Mouse (Mus musculus): Measurements from ENCODE around the gene Afdn. TPM values are rescaled to one million over a fixed set of nuclear protein-coding genes. Genes with fewer than 3 reads are reported as not detected.
"Not testable (repeated sequence)": the region's sequence is repeated elsewhere in the genome, so short reads cannot be mapped to it uniquely, and the experiment has no call there.

The Afdn gene
- total RNA-seq, 1 experiment = 92.4 TPM

- in situ Hi-C loops (cut with MboI; ENCODE audit: low sequenced_read_pairs in 2 of 2, unreplicated experiment in 2 of 2) = no loop called here
- Histone ChIP-seq H3K4me1 (ENCODE audit: control insufficient read depth in 2 of 2, insufficient read depth in 2 of 2, low read length in 2 of 2, poor library complexity in 1 of 2) (no peaks in the 10 kb centered on the region), H3K4me3 (ENCODE audit: insufficient read depth in 1 of 2, low read depth in 1 of 2, low read length in 2 of 2, poor library complexity in 1 of 2, severe bottlenecking in 1 of 2) (no peak overlapping the region), H3K27ac (ENCODE audit: insufficient read depth, low read depth, low read length, poor library complexity, severe bottlenecking) (no peak overlapping the region), H3K9me3 (ENCODE audit: control insufficient read depth, insufficient read depth, low read depth, low read length) (peaks cover 31% of the 10 kb centered on the region), H3K36me3 (ENCODE audit: control insufficient read depth, insufficient read depth, low read length, poor library complexity, severe bottlenecking) (peaks cover 15% of the 10 kb centered on the region), H3K9ac (ENCODE audit: insufficient read depth, low read depth, low read length, poor library complexity, severe bottlenecking) (no peak overlapping the region)
- TF ChIP-seq ZC3H11A (IDR thresholded peaks at IDR 0.05; ENCODE audit: borderline replicate concordance, low read depth, low read length) (no peak), HCFC1 (IDR thresholded peaks at IDR 0.05; ENCODE audit: borderline replicate concordance, insufficient read depth, low read length) (no peak), ZNF384 (IDR thresholded peaks at IDR 0.05; ENCODE audit: low read depth, low read length) (no peak), CHD2 (IDR thresholded peaks at IDR 0.05; ENCODE audit: low read depth, low read length) (no peak), MAFK (IDR thresholded peaks at IDR 0.05; ENCODE audit: insufficient read depth, low read depth, low read length) (no peak)
- DNase-seq (ENCODE audit: low read depth, low spot score) = no peak
Observed at GRCm38 (mm10) chr17:13783469-13783868, 23.1 kb downstream of the Afdn start.

- H3K36me3 ChIP-seq (ENCODE audit: control insufficient read depth, insufficient read depth, low read length, poor library complexity, severe bottlenecking); DNase-seq (ENCODE audit: low read depth, low spot score); in situ Hi-C loops (cut with MboI; ENCODE audit: low sequenced_read_pairs in 2 of 2, unreplicated experiment in 2 of 2): not testable (repeated sequence)
Observed at GRCm38 (mm10) chr17:13790033-13790432, 29.7 kb downstream of the Afdn start.

GRCm38 (mm10) chr17:13797691-13798090, 37.4 kb downstream of the Afdn start:
- Histone ChIP-seq H3K27ac (ENCODE audit: insufficient read depth, low read depth, low read length, poor library complexity, severe bottlenecking) (no peak overlapping the region), H3K9me3 (ENCODE audit: control insufficient read depth, insufficient read depth, low read depth, low read length) (no peaks in the 10 kb centered on the region), H3K4me1 (ENCODE audit: control insufficient read depth in 2 of 2, insufficient read depth in 2 of 2, low read length in 2 of 2, poor library complexity in 1 of 2) (no peaks in the 10 kb centered on the region), H3K36me3 (ENCODE audit: control insufficient read depth, insufficient read depth, low read length, poor library complexity, severe bottlenecking) (no peaks in the 10 kb centered on the region), H3K4me3 (ENCODE audit: insufficient read depth in 1 of 2, low read depth in 1 of 2, low read length in 2 of 2, poor library complexity in 1 of 2, severe bottlenecking in 1 of 2) (no peak overlapping the region), H3K9ac (ENCODE audit: insufficient read depth, low read depth, low read length, poor library complexity, severe bottlenecking) (no peak overlapping the region)
- in situ Hi-C loops (cut with MboI; ENCODE audit: low sequenced_read_pairs in 2 of 2, unreplicated experiment in 2 of 2) = no loop called here
- no peak for TF ChIP-seq HCFC1 (IDR thresholded peaks at IDR 0.05; ENCODE audit: borderline replicate concordance, insufficient read depth, low read length)
- TF ChIP-seq ZC3H11A (IDR thresholded peaks at IDR 0.05; ENCODE audit: borderline replicate concordance, low read depth, low read length) = no peak
- no peak for TF ChIP-seq CHD2 (IDR thresholded peaks at IDR 0.05; ENCODE audit: low read depth, low read length)
- TF ChIP-seq ZNF384 (IDR thresholded peaks at IDR 0.05; ENCODE audit: low read depth, low read length) = no peak
- no peak for TF ChIP-seq MAFK (IDR thresholded peaks at IDR 0.05; ENCODE audit: insufficient read depth, low read depth, low read length)
- DNase-seq (ENCODE audit: low read depth, low spot score) = no peak

More at GRCm38 (mm10) chr17:13790033-13790432, 29.7 kb downstream of the Afdn start:
- not testable (repeated sequence) for H3K9ac ChIP-seq (ENCODE audit: insufficient read depth, low read depth, low read length, poor library complexity, severe bottlenecking); H3K27ac ChIP-seq (ENCODE audit: insufficient read depth, low read depth, low read length, poor library complexity, severe bottlenecking); H3K4me1 ChIP-seq (ENCODE audit: control insufficient read depth in 2 of 2, insufficient read depth in 2 of 2, low read length in 2 of 2, poor library complexity in 1 of 2); H3K4me3 ChIP-seq (ENCODE audit: insufficient read depth in 1 of 2, low read depth in 1 of 2, low read length in 2 of 2, poor library complexity in 1 of 2, severe bottlenecking in 1 of 2)
- H3K9me3 ChIP-seq (ENCODE audit: control insufficient read depth, insufficient read depth, low read depth, low read length) = peaks cover 17% of the 10 kb centered on the region

- Histone ChIP-seq H3K36me3 (ENCODE audit: control insufficient read depth, insufficient read depth, low read length, poor library complexity, severe bottlenecking) (peaks cover 7% of the 10 kb centered on the region), H3K9ac (ENCODE audit: insufficient read depth, low read depth, low read length, poor library complexity, severe bottlenecking) (no peak overlapping the region), H3K4me1 (ENCODE audit: control insufficient read depth in 2 of 2, insufficient read depth in 2 of 2, low read length in 2 of 2, poor library complexity in 1 of 2) (no peaks in the 10 kb centered on the region), H3K27ac (ENCODE audit: insufficient read depth, low read depth, low read length, poor library complexity, severe bottlenecking) (no peak overlapping the region), H3K4me3 (ENCODE audit: insufficient read depth in 1 of 2, low read depth in 1 of 2, low read length in 2 of 2, poor library complexity in 1 of 2, severe bottlenecking in 1 of 2) (no peak overlapping the region), H3K9me3 (ENCODE audit: control insufficient read depth, insufficient read depth, low read depth, low read length) (no peaks in the 10 kb centered on the region)
- TF ChIP-seq CHD2 (IDR thresholded peaks at IDR 0.05; ENCODE audit: low read depth, low read length) = no peak
- TF ChIP-seq ZC3H11A (IDR thresholded peaks at IDR 0.05; ENCODE audit: borderline replicate concordance, low read depth, low read length) = no peak
- no peak for TF ChIP-seq MAFK (IDR thresholded peaks at IDR 0.05; ENCODE audit: insufficient read depth, low read depth, low read length)
- TF ChIP-seq HCFC1 (IDR thresholded peaks at IDR 0.05; ENCODE audit: borderline replicate concordance, insufficient read depth, low read length) = no peak
- no peak for TF ChIP-seq ZNF384 (IDR thresholded peaks at IDR 0.05; ENCODE audit: low read depth, low read length)
- no peak for DNase-seq (ENCODE audit: low read depth, low spot score)
- in situ Hi-C loops (cut with MboI; ENCODE audit: low sequenced_read_pairs in 2 of 2, unreplicated experiment in 2 of 2) = no loop called here
Observed at GRCm38 (mm10) chr17:13802836-13803408, 42.6 kb downstream of the Afdn start.

GRCm38 (mm10) chr17:13806016-13806415, 45.7 kb downstream of the Afdn start:
- no peak for DNase-seq (ENCODE audit: low read depth, low spot score)
- Histone ChIP-seq H3K36me3 (ENCODE audit: control insufficient read depth, insufficient read depth, low read length, poor library complexity, severe bottlenecking) (peaks cover 14% of the 10 kb centered on the region), H3K27ac (ENCODE audit: insufficient read depth, low read depth, low read length, poor library complexity, severe bottlenecking) (no peak overlapping the region), H3K9me3 (ENCODE audit: control insufficient read depth, insufficient read depth, low read depth, low read length) (no peaks in the 10 kb centered on the region), H3K4me3 (ENCODE audit: insufficient read depth in 1 of 2, low read depth in 1 of 2, low read length in 2 of 2, poor library complexity in 1 of 2, severe bottlenecking in 1 of 2) (no peak overlapping the region), H3K9ac (ENCODE audit: insufficient read depth, low read depth, low read length, poor library complexity, severe bottlenecking) (no peak overlapping the region), H3K4me1 (ENCODE audit: control insufficient read depth in 2 of 2, insufficient read depth in 2 of 2, low read length in 2 of 2, poor library complexity in 1 of 2) (no peaks in the 10 kb centered on the region)
- in situ Hi-C loops (cut with MboI; ENCODE audit: low sequenced_read_pairs in 2 of 2, unreplicated experiment in 2 of 2) = no loop called here
- no peak for TF ChIP-seq ZC3H11A (IDR thresholded peaks at IDR 0.05; ENCODE audit: borderline replicate concordance, low read depth, low read length)

Data from ES-E14 (cell line).